Mouse (Mus musculus) hindbrain, embryonic 15.5 days (tissue): ENCODE measurements around the gene Gosr2. TPM values are rescaled to one million over a fixed set of nuclear protein-coding genes. Genes with fewer than 3 reads are reported as not detected.

ENCODE experiments used
- ATAC-seq: fragments of 200-750 bp; cut with Nextera tagmentation; 2 replicates; pipeline ENCODE4 v1.8.0; 2017; ENCODE audit warnings: low read depth, moderate number of reproducible peaks, moderate TSS enrichment; ENCODE audit not compliant: low FRiP score
- H3K27ac ChIP-seq: fragments of 300-500 bp; sonication (generic); replicated peaks from 2 replicates; pipeline ENCODE4 v1.5.1; 2015; ENCODE audit warnings: mild to moderate bottlenecking, inconsistent platforms
- H3K27me3 ChIP-seq: fragments of 300-500 bp; sonication (generic); 2 replicates; pipeline ENCODE4 v1.6.1; 2015; ENCODE audit warnings: control low read depth, inconsistent platforms
- H3K36me3 ChIP-seq: fragments of 300-500 bp; sonication (generic); 2 replicates; pipeline ENCODE4 v1.6.1; 2015; ENCODE audit warnings: control low read depth, inconsistent platforms
- H3K4me1 ChIP-seq: fragments of 300-500 bp; sonication (generic); replicated peaks from 2 replicates; pipeline ENCODE4 v1.6.1; 2015; ENCODE audit warnings: control low read depth, inconsistent platforms
- H3K4me2 ChIP-seq: fragments of 300-500 bp; sonication (generic); 2 replicates; pipeline ENCODE4 v1.6.1; 2015; ENCODE audit warnings: moderate library complexity, mild to moderate bottlenecking, inconsistent platforms
- H3K4me3 ChIP-seq: fragments of 300-500 bp; sonication (generic); 2 replicates; pipeline ENCODE4 v1.5.1; 2015; ENCODE audit warnings: mild to moderate bottlenecking, inconsistent platforms
- H3K9ac ChIP-seq: fragments of 300-500 bp; sonication (generic); 2 replicates; pipeline ENCODE4 v1.6.1; 2015; ENCODE audit warnings: inconsistent platforms
- H3K9me3 ChIP-seq: fragments of 300-500 bp; sonication (generic); 2 replicates; pipeline ENCODE4 v1.6.1; 2016; ENCODE audit warnings: control low read depth, inconsistent platforms
- WGBS: fragments of 180-500 bp; shearing (Covaris S2); methylation state at CpG from one replicate; pipeline ENCODE4 v1.1.7; 2015; 5-methylcytosine and 5-hydroxymethylcytosine counted together
- polyA plus RNA-seq: library from polyadenylated mRNA; unstranded; fragments of >200 nt; fragmentation: Nextera tagmentation; extraction: Ambion mirVana; gene quantifications from 2 replicates; pipeline ENCODE4 v1.2.1, GENCODE M21; 2015

Gene Gosr2
- polyA plus RNA-seq, 1 experiment from 2014 or later: 87.8 TPM

GRCm38 (mm10) chr11:103719436-103719835 lies 21.7 kb upstream of the Gosr2 start:
- Histone ChIP-seq H3K27me3 (no peaks in the 10 kb centered on the region), H3K27ac (no peak overlapping the region), H3K9me3 (no peaks in the 10 kb centered on the region), H3K4me1 (peaks cover 13% of the 10 kb centered on the region), H3K9ac (no peak overlapping the region), H3K36me3 (no peaks in the 10 kb centered on the region), H3K4me2 (no peak overlapping the region), H3K4me3 (no peak overlapping the region)
- ATAC-seq: no peak
- 53% methylated on average over 5 of the region's 5 CpGs for WGBS

- Histone ChIP-seq H3K9me3 (no peaks in the 10 kb centered on the region), H3K27me3 (no peaks in the 10 kb centered on the region), H3K4me1 (peaks cover 7% of the 10 kb centered on the region), H3K27ac (no peak overlapping the region), H3K9ac (no peak overlapping the region), H3K36me3 (no peaks in the 10 kb centered on the region), H3K4me3 (no peak overlapping the region), H3K4me2 (no peak overlapping the region)
- WGBS: 60% methylated on average over 9 of the region's 9 CpGs
- ATAC-seq: no peak
Measured at GRCm38 (mm10) chr11:103716971-103717370, 19.3 kb upstream of the Gosr2 start.

- Histone ChIP-seq H3K4me3 (no peak overlapping the region), H3K9me3 (no peaks in the 10 kb centered on the region), H3K36me3 (no peaks in the 10 kb centered on the region), H3K4me1 (no peaks in the 10 kb centered on the region), H3K9ac (no peak overlapping the region), H3K4me2 (no peak overlapping the region), H3K27me3 (no peaks in the 10 kb centered on the region), H3K27ac (no peak overlapping the region)
- 87% methylated on average over 2 of the region's 2 CpGs for WGBS
- ATAC-seq: no peak
Measured at GRCm38 (mm10) chr11:103714074-103714473, 16.4 kb upstream of the Gosr2 start.

DNA sequence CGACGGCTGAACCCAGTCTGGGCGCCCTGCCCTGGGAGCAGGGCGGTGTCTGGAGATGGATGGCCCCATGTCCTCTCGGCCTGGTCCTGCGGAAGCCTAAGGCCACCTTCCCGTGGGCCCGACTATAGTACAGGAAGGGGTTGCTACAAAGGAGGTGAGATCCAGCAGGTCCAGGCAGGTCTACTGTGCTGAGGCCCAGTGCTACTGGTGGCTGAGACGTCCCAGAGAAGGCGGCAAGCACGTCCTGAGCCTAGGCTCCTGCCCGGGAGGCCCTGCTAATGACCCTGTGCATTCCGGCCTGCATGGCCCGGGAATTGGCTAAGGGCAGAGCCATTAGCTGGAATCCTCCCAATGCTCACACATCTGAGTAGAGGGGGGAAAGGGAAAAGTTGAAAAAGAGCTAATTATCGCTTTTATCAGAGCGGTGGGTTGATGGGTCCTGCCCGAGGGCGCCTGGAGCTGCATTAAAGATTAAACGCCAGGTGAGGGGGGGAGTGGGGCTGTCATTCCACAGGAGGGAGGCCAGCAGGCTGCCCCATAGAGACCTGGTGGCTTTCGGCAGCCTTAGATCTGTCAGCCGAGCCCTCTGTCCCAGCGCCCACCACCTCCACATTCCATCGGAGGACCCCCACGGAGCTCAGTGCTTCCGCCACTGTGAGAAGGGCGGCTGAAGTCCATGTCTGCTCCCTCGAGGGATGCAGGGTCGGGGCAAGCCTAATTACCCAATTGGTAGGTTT lies 14.3 kb upstream of the Gosr2 start:
- Histone ChIP-seq H3K36me3 (no peaks in the 10 kb centered on the region), H3K27me3 (no peaks in the 10 kb centered on the region), H3K9me3 (no peaks in the 10 kb centered on the region), H3K4me2 (no peak overlapping the region), H3K4me1 (no peaks in the 10 kb centered on the region), H3K9ac (no peak overlapping the region), H3K4me3 (no peak overlapping the region), H3K27ac (no peak overlapping the region)
- ATAC-seq: no peak
- 69% methylated on average over 28 of the region's 28 CpGs for WGBS

DNA sequence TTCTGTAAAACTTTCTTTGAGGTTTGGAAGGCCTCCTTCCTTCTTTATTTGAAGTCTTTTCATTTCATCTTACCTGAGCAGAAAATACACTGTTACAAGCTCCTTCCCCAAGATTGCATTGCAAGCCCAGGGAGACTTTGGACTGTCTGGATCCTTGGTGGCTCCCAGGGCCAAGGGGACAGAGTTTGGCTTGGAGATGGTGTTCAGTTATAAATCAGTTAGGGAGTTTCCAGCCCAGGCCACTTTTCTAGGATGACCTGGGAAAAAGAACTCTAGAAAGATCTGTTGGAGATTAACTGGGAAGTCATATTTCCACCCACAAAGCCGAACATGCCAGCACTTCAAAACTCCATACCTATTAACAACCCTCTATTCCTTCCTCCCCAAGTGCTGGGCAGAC lies 12.3 kb upstream of the Gosr2 start:
- Histone ChIP-seq H3K36me3 (no peaks in the 10 kb centered on the region), H3K9ac (no peak overlapping the region), H3K4me1 (no peaks in the 10 kb centered on the region), H3K27ac (no peak overlapping the region), H3K4me2 (no peak overlapping the region), H3K9me3 (no peaks in the 10 kb centered on the region), H3K4me3 (no peak overlapping the region), H3K27me3 (no peaks in the 10 kb centered on the region)
- ATAC-seq: no peak
- WGBS: 95% methylated on average over 1 of the region's 1 CpGs

DNA sequence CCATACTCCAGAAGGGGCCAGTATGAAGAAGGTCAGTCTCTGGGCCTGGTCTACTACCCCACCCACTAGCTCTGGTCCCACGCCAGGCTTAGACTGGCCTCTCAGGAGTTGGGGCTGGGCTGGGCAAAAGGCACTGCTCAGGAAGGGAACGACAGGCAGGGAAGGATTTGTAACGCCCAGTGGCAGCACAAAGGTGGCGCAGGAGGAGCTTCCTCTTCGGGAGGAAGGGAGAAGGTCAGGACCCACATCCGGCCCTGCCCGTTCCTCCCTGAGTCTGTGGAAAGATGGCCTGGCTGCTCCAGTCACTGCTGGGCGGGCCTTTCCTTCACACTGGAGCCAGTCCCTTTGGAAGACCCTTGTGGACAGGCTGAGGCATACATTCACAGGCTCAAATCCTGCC lies 9.3 kb upstream of the Gosr2 start:
- H3K27ac ChIP-seq: no peak overlapping the region
- H3K9ac ChIP-seq: no peak overlapping the region
- 58% methylated on average over 8 of the region's 8 CpGs for whole genome bisulfite sequencing
- ATAC-seq: no peak
- H3K4me1 ChIP-seq: no peaks in the 10 kb centered on the region
- H3K36me3 ChIP-seq: no peaks in the 10 kb centered on the region
- H3K9me3 ChIP-seq: no peaks in the 10 kb centered on the region
- H3K4me3 ChIP-seq: no peak overlapping the region
- H3K27me3 ChIP-seq: no peaks in the 10 kb centered on the region
- no peak overlapping the region for H3K4me2 ChIP-seq

DNA sequence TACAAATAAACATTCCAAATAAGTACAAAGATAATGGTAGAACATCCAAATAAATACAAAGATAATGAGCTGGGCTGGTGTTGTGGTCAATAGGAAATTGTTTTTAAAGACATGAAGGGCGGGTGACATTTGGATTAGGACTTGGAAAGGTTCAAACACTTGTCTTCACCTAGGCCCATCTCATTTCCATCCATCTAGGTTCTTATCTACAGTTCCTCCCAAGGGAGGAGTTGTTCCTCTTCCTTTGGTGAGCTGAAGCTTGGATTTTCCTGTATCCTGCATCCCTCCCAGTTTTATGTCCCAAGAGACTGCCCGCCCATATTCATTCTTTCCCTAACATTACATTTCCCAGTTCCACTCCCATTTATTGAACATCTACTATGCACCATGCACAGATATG lies 528 bp upstream of the Gosr2 start:
- Histone ChIP-seq H3K9ac (peak overlapping the region; percentile 77), H3K4me1 (peaks cover 26% of the 10 kb centered on the region), H3K4me3 (peak overlapping the region; percentile 64), H3K27ac (peak overlapping the region; percentile 100), H3K36me3 (no peaks in the 10 kb centered on the region), H3K27me3 (no peaks in the 10 kb centered on the region), H3K4me2 (peak overlapping the region; percentile 56), H3K9me3 (no peaks in the 10 kb centered on the region)
- ATAC-seq: no peak
- 68% methylated on average over 2 of the region's 2 CpGs for WGBS

- Histone ChIP-seq H3K9ac (peak overlapping the region; percentile 77), H3K36me3 (no peaks in the 10 kb centered on the region), H3K4me3 (peak overlapping the region; percentile 64), H3K4me1 (peaks cover 26% of the 10 kb centered on the region), H3K27me3 (no peaks in the 10 kb centered on the region), H3K4me2 (peak overlapping the region; percentile 56), H3K9me3 (no peaks in the 10 kb centered on the region), H3K27ac (peak overlapping the region; percentile 100)
- WGBS: 1% methylated on average over 18 of the region's 18 CpGs
- ATAC-seq: peak; percentile 76
Measured at GRCm38 (mm10) chr11:103696851-103697564, 690 bp downstream of the Gosr2 start.

- H3K4me1 ChIP-seq: peaks cover 34% of the 10 kb centered on the region
- no peak overlapping the region for H3K4me2 ChIP-seq
- H3K9ac ChIP-seq: no peak overlapping the region
- no peak overlapping the region for H3K27ac ChIP-seq
- 40% methylated on average over 1 of the region's 1 CpGs for WGBS
- H3K27me3 ChIP-seq: no peaks in the 10 kb centered on the region
- H3K4me3 ChIP-seq: no peak overlapping the region
- no peak for ATAC-seq
- H3K36me3 ChIP-seq: peaks cover 6% of the 10 kb centered on the region; the same call in 1 of the 2 replicates
- H3K9me3 ChIP-seq: no peaks in the 10 kb centered on the region
Measured at GRCm38 (mm10) chr11:103693241-103693640, 4.5 kb downstream of the Gosr2 start.

DNA sequence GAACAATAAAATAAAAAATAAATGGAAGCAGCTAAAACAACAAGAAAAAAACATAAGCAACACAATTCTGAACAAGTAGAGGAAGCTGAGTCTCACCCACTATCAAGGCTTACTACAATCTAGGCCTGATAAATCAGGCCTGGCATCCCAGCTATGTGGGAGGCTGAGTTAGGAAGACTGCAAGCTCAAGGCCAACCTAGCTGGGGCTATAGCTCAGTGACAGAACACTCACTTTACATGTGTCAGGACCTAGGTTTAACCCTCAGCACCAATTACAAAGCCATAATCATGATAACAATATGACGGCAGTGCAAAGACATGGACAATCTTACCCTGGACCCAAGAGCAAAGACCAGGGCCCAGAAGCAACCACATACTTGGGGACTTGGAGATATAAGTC lies 6.7 kb downstream of the Gosr2 start:
- H3K4me1 ChIP-seq: peaks cover 24% of the 10 kb centered on the region
- ATAC-seq: no peak
- 86% methylated on average over 1 of the region's 1 CpGs for WGBS

GRCm38 (mm10) chr11:103688980-103689378 lies 8.7 kb downstream of the Gosr2 start:
- Histone ChIP-seq H3K27ac (no peak overlapping the region), H3K9me3 (no peaks in the 10 kb centered on the region), H3K9ac (no peak overlapping the region), H3K36me3 (peaks cover 42% of the 10 kb centered on the region), H3K27me3 (no peaks in the 10 kb centered on the region), H3K4me3 (no peak overlapping the region), H3K4me1 (peaks cover 13% of the 10 kb centered on the region; the same call in 1 of the 2 replicates), H3K4me2 (no peak overlapping the region)
- ATAC-seq: no peak
- WGBS: 29% methylated on average over 3 of the region's 3 CpGs

More for the DNA sequence above, 6.7 kb downstream of the Gosr2 start:
- no peak overlapping the region for H3K4me2 ChIP-seq
- no peak overlapping the region for H3K4me3 ChIP-seq
- H3K27me3 ChIP-seq: no peaks in the 10 kb centered on the region
- H3K36me3 ChIP-seq: peaks cover 23% of the 10 kb centered on the region
- no peak overlapping the region for H3K27ac ChIP-seq
- no peaks in the 10 kb centered on the region for H3K9me3 ChIP-seq
- no peak overlapping the region for H3K9ac ChIP-seq

DNA sequence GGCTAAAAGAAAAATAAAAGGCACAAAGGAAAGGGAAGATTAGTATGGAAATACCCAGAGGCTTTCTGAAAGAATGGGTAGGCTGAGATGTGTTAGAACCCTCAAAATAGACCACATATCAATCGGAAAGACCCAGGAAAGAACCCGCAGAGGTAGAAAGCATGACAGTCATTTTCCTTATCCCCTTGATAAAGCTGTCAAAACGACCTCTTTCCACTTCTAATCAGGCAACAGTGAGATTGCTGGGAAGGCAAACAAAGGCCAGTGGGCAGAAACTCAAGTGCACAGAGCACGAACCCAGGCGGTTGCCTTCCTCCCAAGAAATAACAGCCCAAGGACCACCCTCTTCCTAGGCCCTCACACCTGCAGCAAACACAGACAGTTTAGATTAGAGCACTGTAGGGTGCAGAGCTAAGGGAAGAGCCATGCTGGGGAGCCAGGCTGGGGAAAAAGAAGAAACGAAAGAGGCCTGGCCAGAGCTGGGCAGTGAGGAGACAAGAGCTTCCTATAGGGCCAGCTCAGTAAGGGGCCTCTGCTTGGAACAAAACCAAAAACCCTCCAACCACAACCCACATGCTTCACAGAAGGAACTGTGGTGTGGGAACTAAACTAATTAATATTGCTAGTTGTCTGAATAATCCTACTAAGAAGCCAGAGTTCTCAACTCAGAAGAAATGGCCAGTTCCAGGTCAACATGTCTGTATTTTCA lies 9.3 kb downstream of the Gosr2 start:
- Histone ChIP-seq H3K4me1 (peaks cover 13% of the 10 kb centered on the region; the same call in 1 of the 2 replicates), H3K4me3 (no peak overlapping the region), H3K36me3 (peaks cover 48% of the 10 kb centered on the region), H3K27ac (no peak overlapping the region), H3K4me2 (no peak overlapping the region), H3K9me3 (no peaks in the 10 kb centered on the region), H3K27me3 (no peaks in the 10 kb centered on the region), H3K9ac (no peak overlapping the region)
- WGBS: 69% methylated on average over 6 of the region's 6 CpGs
- ATAC-seq: no peak
